Mouse (Mus musculus): ENCODE data around the gene Gfi1b.

- TF ChIP-seq CTCF (IDR thresholded peaks at IDR 0.05; ENCODE audit: low read depth) (no peak), EP300 (IDR thresholded peaks at IDR 0.05; ENCODE audit: low read depth) (peak; percentile 65)
Measured at GRCm38 (mm10) chr2:28632626-28633025, 10.8 kb upstream of the Gfi1b start.
